Mouse (Mus musculus): ENCODE results near the gene Col4a1. TPM values are rescaled to one million over a fixed set of nuclear protein-coding genes. Genes with fewer than 3 reads are reported as not detected.
A peak's percentile ranks its signal among the peaks of the same experiment; 100 is the strongest.

The Col4a1 gene
- polyA plus RNA-seq, 1 experiment from 2014 or later = 136 TPM

GRCm38 (mm10) chr8:11297141-11297838, 15.3 kb downstream of the Col4a1 start:
- WGBS = 73% methylated on average over 8 of the region's 8 CpGs
- H3K4me1 ChIP-seq (ENCODE audit: control insufficient read depth, insufficient read depth, low read length) = peaks cover 42% of the 10 kb centered on the region
- H3K4me2 ChIP-seq (ENCODE audit: low read depth, low read length) = no peak overlapping the region
- no peak overlapping the region for H3K4me3 ChIP-seq (ENCODE audit: low read length)
- H3K27me3 ChIP-seq (replicated peaks; ENCODE audit: control insufficient read depth, insufficient read depth, low read length) = no peaks in the 10 kb centered on the region
- peak overlapping the region; percentile 3 for H3K27ac ChIP-seq (ENCODE audit: low read length)
- no peaks in the 10 kb centered on the region for H3K36me3 ChIP-seq (ENCODE audit: control insufficient read depth, insufficient read depth, low read length)
- ATAC-seq = 0 out of 2 replicates have a peak, but pooled peaks have one; percentile 16
- no peaks in the 10 kb centered on the region for H3K9me3 ChIP-seq (ENCODE audit: control insufficient read depth, low read length)
- H3K9ac ChIP-seq (ENCODE audit: low read depth, low read length) = no peak overlapping the region

- H3K9me3 ChIP-seq (ENCODE audit: control insufficient read depth, low read length) = no peaks in the 10 kb centered on the region
- ATAC-seq = no peak
- 64% methylated on average over 10 of the region's 10 CpGs for WGBS
- H3K36me3 ChIP-seq (ENCODE audit: control insufficient read depth, insufficient read depth, low read length) = no peaks in the 10 kb centered on the region
- H3K9ac ChIP-seq (ENCODE audit: low read depth, low read length) = no peak overlapping the region
- H3K27ac ChIP-seq (ENCODE audit: low read length) = no peak overlapping the region
- H3K4me3 ChIP-seq (ENCODE audit: low read length) = no peak overlapping the region
- H3K27me3 ChIP-seq (replicated peaks; ENCODE audit: control insufficient read depth, insufficient read depth, low read length) = no peaks in the 10 kb centered on the region
- no peak overlapping the region for H3K4me2 ChIP-seq (ENCODE audit: low read depth, low read length)
- H3K4me1 ChIP-seq (ENCODE audit: control insufficient read depth, insufficient read depth, low read length) = peaks cover 42% of the 10 kb centered on the region
Observed at GRCm38 (mm10) chr8:11296282-11296943, 16.2 kb downstream of the Col4a1 start.

- Histone ChIP-seq H3K9me3 (ENCODE audit: control insufficient read depth, low read length) (no peaks in the 10 kb centered on the region), H3K9ac (ENCODE audit: low read depth, low read length) (no peak overlapping the region), H3K36me3 (ENCODE audit: control insufficient read depth, insufficient read depth, low read length) (no peaks in the 10 kb centered on the region), H3K27me3 (replicated peaks; ENCODE audit: control insufficient read depth, insufficient read depth, low read length) (no peaks in the 10 kb centered on the region), H3K4me1 (ENCODE audit: control insufficient read depth, insufficient read depth, low read length) (peaks cover 13% of the 10 kb centered on the region), H3K27ac (ENCODE audit: low read length) (peak overlapping the region; percentile 44; the same call in 1 of the 2 replicates), H3K4me2 (ENCODE audit: low read depth, low read length) (no peak overlapping the region), H3K4me3 (ENCODE audit: low read length) (no peak overlapping the region)
- ATAC-seq = peak; percentile 67
- 40% methylated on average over 3 of the region's 3 CpGs for WGBS
Observed at GRCm38 (mm10) chr8:11292611-11293010, 20.0 kb downstream of the Col4a1 start.

GRCm38 (mm10) chr8:11290533-11290932, 22.1 kb downstream of the Col4a1 start:
- H3K9me3 ChIP-seq (ENCODE audit: control insufficient read depth, low read length) = no peaks in the 10 kb centered on the region
- no peaks in the 10 kb centered on the region for H3K36me3 ChIP-seq (ENCODE audit: control insufficient read depth, insufficient read depth, low read length)
- no peak overlapping the region for H3K4me2 ChIP-seq (ENCODE audit: low read depth, low read length)
- WGBS = 3% methylated on average over 1 of the region's 1 CpGs
- H3K27ac ChIP-seq (ENCODE audit: low read length) = no peak overlapping the region
- H3K4me1 ChIP-seq (ENCODE audit: control insufficient read depth, insufficient read depth, low read length) = 0 out of 2 replicates have a peak, but pooled peaks cover 2% of the 10 kb centered on the region
- no peak for ATAC-seq
- H3K9ac ChIP-seq (ENCODE audit: low read depth, low read length) = no peak overlapping the region
- no peak overlapping the region for H3K4me3 ChIP-seq (ENCODE audit: low read length)
- no peaks in the 10 kb centered on the region for H3K27me3 ChIP-seq (replicated peaks; ENCODE audit: control insufficient read depth, insufficient read depth, low read length)

- 78% methylated on average over 6 of the region's 6 CpGs for WGBS
- Histone ChIP-seq H3K27ac (ENCODE audit: low read length) (no peak overlapping the region), H3K4me3 (ENCODE audit: low read length) (no peak overlapping the region), H3K4me2 (ENCODE audit: low read depth, low read length) (no peak overlapping the region), H3K27me3 (replicated peaks; ENCODE audit: control insufficient read depth, insufficient read depth, low read length) (no peaks in the 10 kb centered on the region), H3K4me1 (ENCODE audit: control insufficient read depth, insufficient read depth, low read length) (0 out of 2 replicates have a peak, but pooled peaks cover 4% of the 10 kb centered on the region), H3K9ac (ENCODE audit: low read depth, low read length) (no peak overlapping the region), H3K36me3 (ENCODE audit: control insufficient read depth, insufficient read depth, low read length) (no peaks in the 10 kb centered on the region), H3K9me3 (ENCODE audit: control insufficient read depth, low read length) (no peaks in the 10 kb centered on the region)
- ATAC-seq = no peak
Observed at GRCm38 (mm10) chr8:11288286-11288685, 24.3 kb downstream of the Col4a1 start.

GRCm38 (mm10) chr8:11287139-11287538, 25.5 kb downstream of the Col4a1 start:
- no peak for ATAC-seq

GRCm38 (mm10) chr8:11285437-11285836, 27.2 kb downstream of the Col4a1 start:
- no peak for ATAC-seq
- Histone ChIP-seq H3K9ac (ENCODE audit: low read depth, low read length) (no peak overlapping the region), H3K4me3 (ENCODE audit: low read length) (no peak overlapping the region), H3K36me3 (ENCODE audit: control insufficient read depth, insufficient read depth, low read length) (no peaks in the 10 kb centered on the region), H3K9me3 (ENCODE audit: control insufficient read depth, low read length) (no peaks in the 10 kb centered on the region), H3K27ac (ENCODE audit: low read length) (no peak overlapping the region), H3K27me3 (replicated peaks; ENCODE audit: control insufficient read depth, insufficient read depth, low read length) (no peaks in the 10 kb centered on the region), H3K4me2 (ENCODE audit: low read depth, low read length) (no peak overlapping the region), H3K4me1 (ENCODE audit: control insufficient read depth, insufficient read depth, low read length) (0 out of 2 replicates have a peak, but pooled peaks cover 5% of the 10 kb centered on the region)
- WGBS = 73% methylated on average over 4 of the region's 4 CpGs

More at GRCm38 (mm10) chr8:11287139-11287538, 25.5 kb downstream of the Col4a1 start:
- no peak overlapping the region for H3K9ac ChIP-seq (ENCODE audit: low read depth, low read length)
- 78% methylated on average over 3 of the region's 3 CpGs for WGBS
- H3K9me3 ChIP-seq (ENCODE audit: control insufficient read depth, low read length) = no peaks in the 10 kb centered on the region
- no peaks in the 10 kb centered on the region for H3K36me3 ChIP-seq (ENCODE audit: control insufficient read depth, insufficient read depth, low read length)
- no peaks in the 10 kb centered on the region for H3K27me3 ChIP-seq (replicated peaks; ENCODE audit: control insufficient read depth, insufficient read depth, low read length)
- H3K27ac ChIP-seq (ENCODE audit: low read length) = no peak overlapping the region
- no peak overlapping the region for H3K4me2 ChIP-seq (ENCODE audit: low read depth, low read length)
- 0 out of 2 replicates have a peak, but pooled peaks cover 5% of the 10 kb centered on the region for H3K4me1 ChIP-seq (ENCODE audit: control insufficient read depth, insufficient read depth, low read length)
- no peak overlapping the region for H3K4me3 ChIP-seq (ENCODE audit: low read length)

- ATAC-seq = no peak
- no peak overlapping the region for H3K9ac ChIP-seq (ENCODE audit: low read depth, low read length)
- H3K27ac ChIP-seq (ENCODE audit: low read length) = no peak overlapping the region
- no peaks in the 10 kb centered on the region for H3K27me3 ChIP-seq (replicated peaks; ENCODE audit: control insufficient read depth, insufficient read depth, low read length)
- no peaks in the 10 kb centered on the region for H3K36me3 ChIP-seq (ENCODE audit: control insufficient read depth, insufficient read depth, low read length)
- 69% methylated on average over 10 of the region's 10 CpGs for WGBS
- H3K4me3 ChIP-seq (ENCODE audit: low read length) = no peak overlapping the region
- H3K4me2 ChIP-seq (ENCODE audit: low read depth, low read length) = no peak overlapping the region
- H3K9me3 ChIP-seq (ENCODE audit: control insufficient read depth, low read length) = no peaks in the 10 kb centered on the region
- H3K4me1 ChIP-seq (ENCODE audit: control insufficient read depth, insufficient read depth, low read length) = peaks cover 25% of the 10 kb centered on the region
Observed at GRCm38 (mm10) chr8:11283217-11283616, 29.4 kb downstream of the Col4a1 start.

- Histone ChIP-seq H3K4me1 (ENCODE audit: control insufficient read depth, insufficient read depth, low read length) (peaks cover 30% of the 10 kb centered on the region), H3K27ac (ENCODE audit: low read length) (no peak overlapping the region), H3K36me3 (ENCODE audit: control insufficient read depth, insufficient read depth, low read length) (no peaks in the 10 kb centered on the region)
Observed at GRCm38 (mm10) chr8:11282696-11283095, 29.9 kb downstream of the Col4a1 start.

More at GRCm38 (mm10) chr8:11282696-11283095, 29.9 kb downstream of the Col4a1 start:
- H3K4me3 ChIP-seq (ENCODE audit: low read length) = no peak overlapping the region
- WGBS = 80% methylated on average over 7 of the region's 7 CpGs
- ATAC-seq = no peak
- no peaks in the 10 kb centered on the region for H3K27me3 ChIP-seq (replicated peaks; ENCODE audit: control insufficient read depth, insufficient read depth, low read length)
- H3K9ac ChIP-seq (ENCODE audit: low read depth, low read length) = no peak overlapping the region
- no peak overlapping the region for H3K4me2 ChIP-seq (ENCODE audit: low read depth, low read length)
- H3K9me3 ChIP-seq (ENCODE audit: control insufficient read depth, low read length) = no peaks in the 10 kb centered on the region
